Mouse (Mus musculus) neural tube, embryonic 10.5 days (tissue): ENCODE data around the gene Pink1.
"Not testable (repeated sequence)": the region's sequence is repeated elsewhere in the genome, so short reads cannot be mapped to it uniquely, and the experiment has no call there.

Experiments used
- DNase-seq: peaks from one replicate; pipeline ENCODE4 v3.0.0-alpha.2; 2017; ENCODE audit warnings: low spot score; ENCODE audit errors: extremely low spot score

Pink1 gene

GRCm38 (mm10) chr4:138342778-138343177, 16.7 kb upstream of the Pink1 start:
- no peak for DNase-seq

DNA sequence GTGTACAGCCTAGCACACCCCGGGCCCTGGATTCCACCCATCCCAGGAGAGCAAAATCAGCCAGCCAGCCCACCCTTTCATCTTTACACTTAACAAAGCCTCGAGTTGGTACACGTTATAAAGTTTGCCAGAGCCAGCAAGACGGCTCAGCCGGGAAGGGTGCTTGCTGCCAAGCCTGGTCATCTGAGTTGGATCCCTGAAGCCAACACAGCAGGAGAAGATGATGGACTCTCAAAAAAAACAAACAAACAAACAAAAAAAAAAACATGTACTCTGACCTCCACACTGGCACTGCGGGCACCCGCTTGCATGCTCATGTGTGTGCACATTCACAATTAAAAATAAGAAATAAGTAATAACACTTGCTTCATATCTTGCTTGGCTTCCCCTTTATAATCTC, 15.9 kb upstream of the Pink1 start:
- DNase-seq, result no peak

DNA sequence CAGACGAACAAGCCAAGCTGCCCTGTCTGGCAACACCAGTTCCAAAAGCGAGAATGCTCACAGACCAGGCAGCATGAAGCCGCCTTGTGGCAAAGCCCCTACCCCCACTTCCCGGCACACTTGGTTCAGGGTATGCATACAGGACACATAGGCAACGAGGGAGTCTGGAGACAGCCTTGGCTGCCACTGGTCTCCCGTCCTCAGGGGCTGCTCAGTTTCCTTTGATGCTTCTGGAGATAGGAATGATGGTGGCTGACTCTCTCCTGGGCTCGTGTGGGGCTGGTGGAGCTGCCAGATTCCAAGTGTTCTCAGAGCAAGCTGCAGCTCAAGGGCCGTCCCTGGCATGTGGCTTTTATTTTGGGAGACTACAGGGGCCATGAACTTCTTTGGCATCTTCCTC, 15.3 kb upstream of the Pink1 start:
- no peak for DNase-seq

DNA sequence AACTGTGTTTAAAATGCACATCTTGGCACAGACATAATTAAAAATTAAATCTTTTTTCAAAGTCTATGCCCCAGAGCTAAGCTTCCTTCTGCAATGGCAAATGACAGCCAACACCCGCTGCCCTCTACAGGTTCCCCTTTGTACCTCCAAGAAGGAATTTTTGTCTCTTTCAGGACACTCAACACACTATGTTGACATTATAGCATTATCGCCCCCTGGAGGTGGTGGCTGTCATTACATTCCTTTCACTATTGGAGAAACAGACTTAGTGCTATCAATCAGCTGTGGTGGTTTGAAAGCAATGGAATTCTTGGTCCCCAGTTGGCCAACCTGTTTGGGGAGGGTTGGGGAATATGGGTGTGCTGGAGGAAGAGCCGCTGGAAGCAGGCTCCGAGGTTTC, 13.9 kb upstream of the Pink1 start:
- peak; percentile 32 for DNase-seq

DNA sequence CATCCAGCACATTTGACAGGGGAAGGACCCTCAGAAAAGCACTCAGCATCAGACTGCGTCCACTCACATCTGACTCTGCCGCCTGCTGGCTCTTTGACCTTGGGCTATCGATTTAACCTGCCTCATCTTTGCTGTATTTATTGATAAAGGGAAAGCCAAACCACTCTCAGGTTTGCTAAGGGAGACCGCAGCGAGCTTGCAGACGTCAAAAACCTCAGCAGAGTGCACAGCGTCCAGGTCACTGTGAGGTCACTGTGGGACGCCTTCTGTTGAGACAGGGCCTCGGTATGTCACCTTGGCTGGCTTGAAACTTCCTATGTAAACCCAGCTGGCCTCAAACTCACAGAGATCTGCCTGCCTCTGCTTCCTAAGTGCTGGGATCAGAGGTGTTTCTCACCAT, 11.2 kb upstream of the Pink1 start:
- no peak for DNase-seq

GRCm38 (mm10) chr4:138336876-138337275, 10.8 kb upstream of the Pink1 start:
- DNase-seq, result no peak

- DNase-seq, result no peak
These were observed 9.5 kb upstream of the Pink1 start for GRCm38 (mm10) chr4:138335648-138336047.

- no peak for DNase-seq
These were observed 8.9 kb upstream of the Pink1 start for GRCm38 (mm10) chr4:138335036-138335435.

DNA sequence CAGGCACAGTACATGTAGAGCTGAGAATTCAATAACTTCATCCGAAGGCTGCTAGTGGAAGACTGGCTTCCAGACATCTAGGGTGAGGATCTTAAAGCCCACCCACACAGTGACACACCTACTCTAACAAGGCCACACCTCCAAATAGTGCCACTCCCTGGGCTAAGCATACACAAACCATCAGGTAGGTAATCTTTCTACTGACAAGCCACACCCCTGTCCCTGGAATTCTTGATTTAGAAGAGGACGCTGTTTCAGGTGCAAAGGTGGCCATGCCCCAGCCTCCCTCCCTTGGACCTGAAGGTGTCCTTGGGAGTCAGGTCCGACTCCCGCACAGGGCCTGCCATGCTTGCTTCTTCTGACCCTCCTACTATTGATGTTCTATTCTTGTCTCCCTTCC, 7.0 kb upstream of the Pink1 start:
- DNase-seq, result no peak

DNA sequence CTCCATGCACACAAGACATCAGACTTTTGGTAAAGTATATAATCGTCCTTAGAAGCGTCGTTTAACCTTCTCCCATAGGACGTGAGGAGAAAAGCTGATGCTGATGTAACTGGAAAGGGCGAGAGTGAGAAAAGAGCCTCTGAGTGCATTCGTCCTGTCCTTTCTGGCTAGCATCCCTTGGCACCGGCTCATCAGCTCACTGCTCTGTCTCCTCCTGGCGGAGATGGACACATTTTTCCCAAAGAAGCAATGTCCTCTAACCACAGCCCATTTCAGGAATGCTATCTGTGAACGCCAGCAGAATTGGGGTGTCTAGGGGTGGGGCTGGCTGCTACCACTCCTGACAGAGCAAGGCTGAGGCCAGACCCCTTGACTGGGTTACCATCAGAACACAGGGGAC, 5.5 kb upstream of the Pink1 start:
- no peak for DNase-seq

GRCm38 (mm10) chr4:138330264-138330671, 4.2 kb upstream of the Pink1 start:
- DNase-seq, result no peak

- DNase-seq, result no peak
These were observed 1.9 kb upstream of the Pink1 start for GRCm38 (mm10) chr4:138327891-138328470.

DNA sequence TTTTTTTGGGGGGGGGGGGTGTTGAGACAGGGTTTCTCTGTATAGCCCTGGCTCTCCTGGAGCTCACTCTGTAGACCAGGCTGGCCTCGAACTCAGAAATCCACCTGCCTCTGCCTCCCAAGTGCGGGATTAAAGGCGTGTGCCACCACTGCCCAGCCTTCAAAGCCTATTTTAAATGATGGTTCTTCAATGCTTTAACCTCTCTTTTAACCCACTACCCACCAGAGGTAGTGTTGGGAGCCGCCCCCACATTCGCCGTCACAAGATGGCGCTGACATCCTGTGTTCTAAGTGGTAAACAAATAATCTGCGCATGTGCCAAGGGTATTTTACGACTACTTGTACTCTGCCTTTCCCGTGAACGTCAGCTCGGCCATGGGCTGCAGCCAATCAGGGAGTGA, 1.0 kb upstream of the Pink1 start:
- DNase-seq, result not testable (repeated sequence)

- peak; percentile 88 for DNase-seq
These were observed 536 bp downstream of the Pink1 start for GRCm38 (mm10) chr4:138325466-138326076.

DNA sequence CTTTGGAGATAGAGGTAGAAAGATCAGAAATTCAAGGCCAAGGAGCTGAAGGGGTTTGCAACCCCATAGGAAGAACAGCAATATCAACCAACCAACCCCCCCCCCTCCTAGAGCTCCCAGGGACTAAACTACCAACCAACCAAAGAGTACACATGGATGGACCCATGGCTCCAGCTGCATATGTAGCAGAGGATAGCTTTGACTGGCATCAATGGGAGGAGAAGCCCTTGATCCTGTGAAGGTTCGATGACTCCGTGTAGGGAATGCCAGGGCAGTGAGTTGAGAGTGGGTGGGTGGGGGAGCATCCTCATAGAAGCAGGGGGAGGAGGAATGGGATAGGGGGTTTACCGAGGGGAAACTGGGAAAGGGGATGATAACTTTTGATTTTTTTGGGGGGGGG, 1.7 kb downstream of the Pink1 start:
- no peak for DNase-seq

DNA sequence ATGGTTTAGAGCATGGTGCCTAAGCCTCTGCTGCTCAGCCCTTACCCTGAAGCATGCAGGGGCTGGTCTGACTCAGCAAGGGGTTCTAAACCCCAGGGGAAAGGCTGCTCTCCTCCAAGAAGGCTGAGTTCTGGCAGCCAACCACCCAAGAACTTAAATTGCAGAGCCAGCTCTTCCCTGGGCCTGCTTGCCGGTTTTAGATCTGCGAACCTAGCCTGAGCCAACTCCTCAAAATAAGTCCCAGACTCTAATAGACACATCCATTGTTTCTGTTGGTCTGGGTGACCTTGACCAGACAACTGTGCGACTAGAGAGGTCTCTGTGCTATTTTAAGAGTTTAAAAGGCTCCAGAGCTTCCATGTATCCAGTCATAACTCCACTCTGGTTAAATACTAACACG, 2.4 kb downstream of the Pink1 start:
- no peak for DNase-seq

DNA sequence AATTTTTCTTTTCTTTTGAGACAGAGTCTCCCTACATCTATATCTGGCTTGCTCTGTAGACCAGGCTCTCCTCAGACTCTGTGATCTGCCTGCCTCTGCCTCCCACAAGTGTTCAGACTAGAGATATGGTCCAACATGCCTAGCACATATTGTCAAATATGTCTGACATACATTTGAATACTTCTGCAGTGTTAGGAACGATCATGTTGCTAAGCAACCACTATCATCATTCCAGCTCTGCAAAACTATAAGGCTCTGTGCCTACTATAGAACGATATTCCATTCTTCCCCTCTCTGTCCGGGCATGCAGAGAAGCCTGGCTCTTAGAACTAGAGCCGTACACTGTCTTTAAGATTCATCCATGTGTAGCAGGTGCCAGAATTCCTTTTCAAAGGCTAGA, 3.4 kb downstream of the Pink1 start:
- no peak for DNase-seq

DNA sequence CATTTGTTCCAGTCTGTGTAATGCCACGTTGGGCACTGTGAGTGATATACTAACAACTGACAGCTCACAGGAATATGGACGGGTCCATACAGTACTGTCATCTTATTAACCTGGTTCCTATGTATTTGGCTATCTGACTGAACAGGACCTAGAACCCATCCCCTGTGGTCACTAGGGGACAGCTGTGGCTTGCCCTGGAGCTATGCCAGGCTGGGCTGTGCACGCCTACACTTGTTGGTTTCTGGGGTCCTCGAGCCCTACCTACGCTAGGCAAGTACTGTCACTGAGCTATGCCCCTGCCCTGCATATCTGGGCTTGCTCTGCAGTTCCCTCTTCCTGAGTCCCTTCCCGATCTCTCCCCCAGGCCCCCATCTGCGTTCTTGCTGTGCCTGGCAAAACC, 4.6 kb downstream of the Pink1 start:
- no peak for DNase-seq

- DNase-seq, result no peak
These were observed 5.4 kb downstream of the Pink1 start for GRCm38 (mm10) chr4:138320711-138321110.

- DNase-seq, result peak; percentile 85
These were observed 6.6 kb downstream of the Pink1 start for GRCm38 (mm10) chr4:138319508-138319907.

- peak; percentile 68 for DNase-seq
These were observed 7.4 kb downstream of the Pink1 start for GRCm38 (mm10) chr4:138318509-138319266.

- DNase-seq, result no peak
These were observed 9.7 kb downstream of the Pink1 start for GRCm38 (mm10) chr4:138316369-138316768.

- DNase-seq, result no peak
These were observed 10.3 kb downstream of the Pink1 start for GRCm38 (mm10) chr4:138315781-138316180.
